Mouse (Mus musculus) forebrain, embryonic 14.5 days (tissue): Measurements from ENCODE around the gene Olfr1201. TPM values are rescaled to one million over a fixed set of nuclear protein-coding genes. Genes with fewer than 3 reads are reported as not detected.

Experiments used
- ATAC-seq: fragments of 200-750 bp; cut with Nextera tagmentation; 2 replicates; pipeline ENCODE4 v1.8.0; 2017; ENCODE audit warnings: mild to moderate bottlenecking, moderate library complexity
- DNase-seq: peaks from one replicate; pipeline ENCODE4 v3.0.0-alpha.2; 2015; ENCODE audit warnings: low spot score
- H3K27ac ChIP-seq: fragments of 300-500 bp; sonication (generic); 2 replicates; pipeline ENCODE4 v1.5.1; 2014; ENCODE audit warnings: low read depth, mild to moderate bottlenecking, control low read depth, low read length, moderate library complexity
- H3K27me3 ChIP-seq: fragments of 300-500 bp; sonication (generic); replicated peaks from 2 replicates; pipeline ENCODE4 v1.6.1; 2014; ENCODE audit warnings: low read length, control low read depth, mixed read lengths; ENCODE audit not compliant: control insufficient read depth, insufficient read depth
- H3K36me3 ChIP-seq: fragments of 300-500 bp; sonication (generic); 2 replicates; pipeline ENCODE4 v1.6.1; 2014; ENCODE audit warnings: low read length, control low read depth; ENCODE audit not compliant: control insufficient read depth, insufficient read depth
- H3K4me1 ChIP-seq: fragments of 300-500 bp; sonication (generic); 2 replicates; pipeline ENCODE4 v1.6.1; 2014; ENCODE audit warnings: antibody characterized with exemption, low read length, control low read depth; ENCODE audit not compliant: control insufficient read depth, insufficient read depth
- H3K4me2 ChIP-seq: fragments of 300-500 bp; sonication (generic); 2 replicates; pipeline ENCODE4 v1.6.1; 2014; ENCODE audit warnings: mild to moderate bottlenecking, control low read depth, low read length
- H3K4me3 ChIP-seq: fragments of 300-500 bp; sonication (generic); 2 replicates; pipeline ENCODE4 v1.5.1; 2014; ENCODE audit warnings: low read depth, low read length, control low read depth
- H3K9ac ChIP-seq: fragments of 300-500 bp; sonication (generic); 2 replicates; pipeline ENCODE4 v1.6.1; 2014; ENCODE audit warnings: mild to moderate bottlenecking, low read length, control low read depth, moderate library complexity
- H3K9me3 ChIP-seq: fragments of 300-500 bp; sonication (generic); replicated peaks from 2 replicates; pipeline ENCODE4 v1.6.1; 2016; ENCODE audit warnings: low read length, control low read depth, mixed read lengths; ENCODE audit not compliant: control insufficient read depth
- WGBS: fragments of 180-500 bp; shearing (Covaris S2); extraction: QIAGEN DNeasy Blood & Tissue Kit; methylation state at CpG from one replicate; pipeline ENCODE4 v1.1.7; 2014; 5-methylcytosine and 5-hydroxymethylcytosine counted together
- polyA plus RNA-seq: library from polyadenylated mRNA; unstranded; fragments of >200 nt; fragmentation: Nextera tagmentation; extraction: Ambion mirVana; gene quantifications from 2 replicates; pipeline ENCODE4 v1.2.1, GENCODE M21; 2014

Olfr1201 gene
- polyA plus RNA-seq, result not detected in 2 replicates

- 83% methylated on average over 6 of the region's 6 CpGs for WGBS
- no peak for ATAC-seq
- no peak within 1 kb of the TSS for H3K4me3 ChIP-seq
- H3K9me3 ChIP-seq, result no peaks in the 10 kb centered on the region
- H3K9ac ChIP-seq, result no peak within 1 kb of the TSS
- no peak for DNase-seq
- H3K27ac ChIP-seq, result no peak within 1 kb of the TSS
- H3K4me1 ChIP-seq, result no peaks in the 10 kb centered on the region
- no peaks in the 10 kb centered on the region for H3K36me3 ChIP-seq
- H3K27me3 ChIP-seq, result no peaks in the 10 kb centered on the region
- H3K4me2 ChIP-seq, result no peak within 1 kb of the TSS
These were observed at the start of gene Olfr1201 for GRCm38 (mm10) chr2:88792736-88793135. TSS of gene Olfr1201 (plus strand) at chr2:88793036.

GRCm38 (mm10) chr2:88743379-88743778, 49.5 kb upstream of the Olfr1201 start:
- H3K27ac ChIP-seq, result no peak overlapping the region
- H3K9ac ChIP-seq, result no peak overlapping the region
- H3K4me1 ChIP-seq, result no peaks in the 10 kb centered on the region
- ATAC-seq, result no peak
- H3K4me3 ChIP-seq, result no peak overlapping the region
- H3K36me3 ChIP-seq, result no peaks in the 10 kb centered on the region
- DNase-seq, result no peak
- 51% methylated on average over 3 of the region's 3 CpGs for WGBS
- H3K27me3 ChIP-seq, result no peaks in the 10 kb centered on the region
- no peaks in the 10 kb centered on the region for H3K9me3 ChIP-seq
- no peak overlapping the region for H3K4me2 ChIP-seq

GRCm38 (mm10) chr2:88751270-88751669, 41.6 kb upstream of the Olfr1201 start, which contains the start of gene Olfr1198:
TSS of gene Olfr1198 (minus strand) at chr2:88751370.
- H3K27ac ChIP-seq, result no peak within 1 kb of the TSS
- no peak within 1 kb of the TSS for H3K9ac ChIP-seq
- ATAC-seq, result no peak
- no peak for DNase-seq
- no peaks in the 10 kb centered on the region for H3K36me3 ChIP-seq
- no peak within 1 kb of the TSS for H3K4me2 ChIP-seq
- no peaks in the 10 kb centered on the region for H3K9me3 ChIP-seq
- H3K4me1 ChIP-seq, result no peaks in the 10 kb centered on the region
- no peak within 1 kb of the TSS for H3K4me3 ChIP-seq
- H3K27me3 ChIP-seq, result no peaks in the 10 kb centered on the region
- WGBS, result 97% methylated on average over 2 of the region's 2 CpGs

GRCm38 (mm10) chr2:88760369-88760768, 32.5 kb upstream of the Olfr1201 start, which contains the start of gene Olfr1199:
TSS of gene Olfr1199 (minus strand) at chr2:88760469.
- no peaks in the 10 kb centered on the region for H3K36me3 ChIP-seq
- ATAC-seq (no peak), DNase-seq (no peak)
- 90% methylated on average over 2 of the region's 2 CpGs for WGBS
- no peak within 1 kb of the TSS for H3K27ac ChIP-seq
- H3K4me2 ChIP-seq, result no peak within 1 kb of the TSS
- H3K4me3 ChIP-seq, result no peak within 1 kb of the TSS
- H3K4me1 ChIP-seq, result no peaks in the 10 kb centered on the region
- no peaks in the 10 kb centered on the region for H3K27me3 ChIP-seq
- H3K9me3 ChIP-seq, result no peaks in the 10 kb centered on the region
- H3K9ac ChIP-seq, result no peak within 1 kb of the TSS

- no peaks in the 10 kb centered on the region for H3K9me3 ChIP-seq
- H3K4me3 ChIP-seq, result no peak within 1 kb of the TSS
- WGBS, result 76% methylated on average over 2 of the region's 2 CpGs
- H3K9ac ChIP-seq, result no peak within 1 kb of the TSS
- DNase-seq (no peak), ATAC-seq (no peak)
- no peak within 1 kb of the TSS for H3K27ac ChIP-seq
- H3K27me3 ChIP-seq, result no peaks in the 10 kb centered on the region
- H3K4me2 ChIP-seq, result no peak within 1 kb of the TSS
- no peaks in the 10 kb centered on the region for H3K36me3 ChIP-seq
- no peaks in the 10 kb centered on the region for H3K4me1 ChIP-seq
These were observed 22.4 kb upstream of the Olfr1201 start, which contains the start of gene Olfr1200 for GRCm38 (mm10) chr2:88770388-88770787. TSS of gene Olfr1200 (minus strand) at chr2:88770488.

GRCm38 (mm10) chr2:88814196-88814595, 21.4 kb downstream of the Olfr1201 start, which contains the start of gene Olfr1202:
TSS of gene Olfr1202 (plus strand) at chr2:88814496.
- H3K27ac ChIP-seq, result no peak within 1 kb of the TSS
- H3K4me2 ChIP-seq, result no peak within 1 kb of the TSS
- ATAC-seq, result no peak
- DNase-seq, result no peak
- no peaks in the 10 kb centered on the region for H3K4me1 ChIP-seq
- H3K36me3 ChIP-seq, result no peaks in the 10 kb centered on the region
- no peaks in the 10 kb centered on the region for H3K27me3 ChIP-seq
- H3K9ac ChIP-seq, result no peak within 1 kb of the TSS
- 85% methylated on average over 1 of the region's 1 CpGs for WGBS
- H3K4me3 ChIP-seq, result no peak within 1 kb of the TSS
- no peaks in the 10 kb centered on the region for H3K9me3 ChIP-seq

GRCm38 (mm10) chr2:88829437-88829836, 36.6 kb downstream of the Olfr1201 start, which contains the start of gene Olfr1205:
TSS of gene Olfr1205 (plus strand) at chr2:88829737.
- 86% methylated on average over 2 of the region's 2 CpGs for WGBS
- no peak within 1 kb of the TSS for H3K9ac ChIP-seq

GRCm38 (mm10) chr2:88838477-88838876, 45.6 kb downstream of the Olfr1201 start:
- no peak overlapping the region for H3K27ac ChIP-seq
- ATAC-seq (no peak), DNase-seq (no peak)
- 92% methylated on average over 2 of the region's 2 CpGs for WGBS
- no peak overlapping the region for H3K4me2 ChIP-seq
- H3K4me3 ChIP-seq, result no peak overlapping the region
- no peaks in the 10 kb centered on the region for H3K4me1 ChIP-seq
- no peak overlapping the region for H3K9ac ChIP-seq
- no peaks in the 10 kb centered on the region for H3K9me3 ChIP-seq
- no peaks in the 10 kb centered on the region for H3K36me3 ChIP-seq
- H3K27me3 ChIP-seq, result no peaks in the 10 kb centered on the region

More at GRCm38 (mm10) chr2:88829437-88829836, 36.6 kb downstream of the Olfr1201 start, which contains the start of gene Olfr1205:
- DNase-seq (no peak), ATAC-seq (no peak)
- no peak within 1 kb of the TSS for H3K4me3 ChIP-seq
- no peaks in the 10 kb centered on the region for H3K36me3 ChIP-seq
- no peak within 1 kb of the TSS for H3K4me2 ChIP-seq
- no peak within 1 kb of the TSS for H3K27ac ChIP-seq
- H3K4me1 ChIP-seq, result no peaks in the 10 kb centered on the region
- H3K27me3 ChIP-seq, result no peaks in the 10 kb centered on the region
- no peaks in the 10 kb centered on the region for H3K9me3 ChIP-seq
